Mouse (Mus musculus): Measurements from ENCODE around the gene Oas1d. TPM values are rescaled to one million over a fixed set of nuclear protein-coding genes. Genes with fewer than 3 reads are reported as not detected.

Gene Oas1d
- total and polyA plus RNA-seq, 3 experiments: 0.05 TPM; not detected in 2

DNA sequence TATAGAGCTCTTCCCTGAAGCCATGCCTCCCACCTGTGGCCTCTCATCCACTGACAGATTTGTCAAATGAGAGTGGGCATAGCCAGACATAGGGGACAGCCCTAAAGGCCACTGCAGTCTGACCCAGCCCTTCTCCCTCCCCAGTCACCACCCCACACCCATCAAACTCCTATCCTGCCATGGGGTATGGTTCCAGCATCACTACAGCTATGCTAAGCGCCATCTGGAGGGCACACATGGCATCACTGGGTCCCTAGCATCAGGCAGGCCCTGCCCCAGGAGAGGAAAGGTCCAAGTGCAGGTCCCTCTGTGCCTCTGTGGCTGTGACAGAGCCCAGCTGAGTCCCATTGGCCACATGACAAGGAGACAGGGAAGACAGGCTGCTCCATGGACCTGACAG lies 12.7 kb downstream of the Oas1d start:
- Histone ChIP-seq H3K4me1 (ENCODE audit: insufficient read depth, low read depth, low read length) (no peaks in the 10 kb centered on the region), H3K27me3 (ENCODE audit: insufficient read depth, low read length) (no peaks in the 10 kb centered on the region), H3K36me3 (replicated peaks) (no peaks in the 10 kb centered on the region), H3K9me3 (replicated peaks) (no peaks in the 10 kb centered on the region), H3K4me3 (ENCODE audit: low read depth, low read length) (no peak overlapping the region)
- DNase-seq (ENCODE audit: low spot score): no peak
- TF ChIP-seq GATA1 (IDR thresholded peaks at IDR 0.05; ENCODE audit: borderline replicate concordance, low read length) (no peak), CTCF (IDR thresholded peaks at IDR 0.05; ENCODE audit: low read depth, low read length) (no peak)
- no peak for ATAC-seq (ENCODE audit: extremely low read depth, insufficient number of reproducible peaks, low FRiP score, poor library complexity, severe bottlenecking)

DNA sequence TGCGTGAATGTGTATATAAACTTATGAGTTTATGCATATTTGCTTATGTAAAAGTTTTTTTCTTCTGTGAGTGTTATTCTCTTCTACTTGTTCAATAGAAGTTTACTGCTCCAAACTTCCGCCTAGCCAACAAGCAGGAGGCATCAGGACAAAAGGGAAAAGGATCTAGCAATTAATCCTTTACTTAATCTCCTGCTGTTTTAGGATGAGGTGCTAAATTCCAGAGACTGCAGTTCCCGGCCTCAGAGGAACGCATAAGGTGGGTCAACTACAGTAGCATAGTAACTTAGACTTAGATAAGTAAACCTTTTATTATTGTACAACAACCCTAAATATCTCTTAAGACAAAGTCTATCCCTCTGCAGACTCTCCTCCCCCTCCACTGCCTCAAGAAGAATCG lies 19.6 kb downstream of the Oas1d start:
- H3K27me3 ChIP-seq (ENCODE audit: insufficient read depth, low read length): no peaks in the 10 kb centered on the region
- no peak overlapping the region for H3K4me3 ChIP-seq (ENCODE audit: low read depth, low read length)
- TF ChIP-seq TAL1 (conservative IDR thresholded peaks at IDR 0.05; ENCODE audit: low read depth, low read length) (no peak), GATA2 (IDR thresholded peaks at IDR 0.05; ENCODE audit: borderline replicate concordance, low read depth, low read length) (no peak), POLR2AphosphoS5 (IDR thresholded peaks at IDR 0.05; ENCODE audit: insufficient replicate concordance, low read depth, low read length) (no peak), CTCF (IDR thresholded peaks at IDR 0.05; ENCODE audit: low read depth, low read length) (no peak)
- no peaks in the 10 kb centered on the region for H3K4me1 ChIP-seq (ENCODE audit: insufficient read depth, low read depth, low read length)
- ATAC-seq (ENCODE audit: extremely low read depth, insufficient number of reproducible peaks, low FRiP score, poor library complexity, severe bottlenecking): no peak
- no peaks in the 10 kb centered on the region for H3K9me3 ChIP-seq (replicated peaks)
- no peak for DNase-seq (ENCODE audit: low spot score)
- no peaks in the 10 kb centered on the region for H3K36me3 ChIP-seq (replicated peaks)

GRCm38 (mm10) chr5:120937841-120938240 lies 23.5 kb downstream of the Oas1d start:
- no peak for ATAC-seq (ENCODE audit: extremely low read depth, insufficient number of reproducible peaks, low FRiP score, poor library complexity, severe bottlenecking)
- no peaks in the 10 kb centered on the region for H3K4me1 ChIP-seq (ENCODE audit: insufficient read depth, low read depth, low read length)
- H3K27me3 ChIP-seq (ENCODE audit: insufficient read depth, low read length): no peaks in the 10 kb centered on the region
- no peaks in the 10 kb centered on the region for H3K36me3 ChIP-seq (replicated peaks)
- no peaks in the 10 kb centered on the region for H3K9me3 ChIP-seq (replicated peaks)
- no peak for DNase-seq (ENCODE audit: low spot score)
- no peak overlapping the region for H3K4me3 ChIP-seq (ENCODE audit: low read depth, low read length)
- TF ChIP-seq POLR2AphosphoS5 (IDR thresholded peaks at IDR 0.05; ENCODE audit: insufficient replicate concordance, low read depth, low read length) (no peak), GATA2 (IDR thresholded peaks at IDR 0.05; ENCODE audit: borderline replicate concordance, low read depth, low read length) (no peak), GATA1 (IDR thresholded peaks at IDR 0.05; ENCODE audit: borderline replicate concordance, low read length) (no peak), CTCF (IDR thresholded peaks at IDR 0.05; ENCODE audit: low read depth, low read length) (no peak), TAL1 (conservative IDR thresholded peaks at IDR 0.05; ENCODE audit: low read depth, low read length) (no peak)

DNA sequence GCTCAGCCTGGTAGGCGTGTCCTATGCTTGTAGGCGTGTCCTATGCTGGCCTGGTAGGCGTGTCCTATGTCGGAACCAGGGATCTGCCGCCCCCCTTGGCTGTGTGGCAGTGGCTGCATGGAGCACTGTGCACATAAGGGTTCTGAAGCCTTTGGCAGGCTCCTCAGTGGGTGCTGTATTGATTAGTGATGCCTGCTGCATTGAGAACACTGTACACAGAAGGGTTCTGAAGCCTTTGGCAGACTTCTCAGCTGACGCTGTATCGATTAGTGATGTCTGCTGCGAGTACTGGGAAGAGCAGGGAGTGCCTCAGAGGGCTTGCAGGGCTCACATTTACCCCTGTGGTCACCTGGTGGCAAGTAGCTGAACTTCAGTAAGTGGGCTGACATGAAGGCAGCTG lies 24.2 kb downstream of the Oas1d start:
- ATAC-seq (ENCODE audit: extremely low read depth, insufficient number of reproducible peaks, low FRiP score, poor library complexity, severe bottlenecking) (no peak), DNase-seq (ENCODE audit: low spot score) (no peak)
- Histone ChIP-seq H3K9me3 (replicated peaks) (no peaks in the 10 kb centered on the region), H3K4me3 (ENCODE audit: low read depth, low read length) (no peak overlapping the region), H3K36me3 (replicated peaks) (no peaks in the 10 kb centered on the region), H3K4me1 (ENCODE audit: insufficient read depth, low read depth, low read length) (no peaks in the 10 kb centered on the region), H3K27me3 (ENCODE audit: insufficient read depth, low read length) (no peaks in the 10 kb centered on the region)
- TF ChIP-seq GATA2 (IDR thresholded peaks at IDR 0.05; ENCODE audit: borderline replicate concordance, low read depth, low read length): no peak
- no peak for TF ChIP-seq CTCF (IDR thresholded peaks at IDR 0.05; ENCODE audit: low read depth, low read length)
- TF ChIP-seq GATA1 (IDR thresholded peaks at IDR 0.05; ENCODE audit: borderline replicate concordance, low read length): no peak
- no peak for TF ChIP-seq POLR2AphosphoS5 (IDR thresholded peaks at IDR 0.05; ENCODE audit: insufficient replicate concordance, low read depth, low read length)
- no peak for TF ChIP-seq TAL1 (conservative IDR thresholded peaks at IDR 0.05; ENCODE audit: low read depth, low read length)

DNA sequence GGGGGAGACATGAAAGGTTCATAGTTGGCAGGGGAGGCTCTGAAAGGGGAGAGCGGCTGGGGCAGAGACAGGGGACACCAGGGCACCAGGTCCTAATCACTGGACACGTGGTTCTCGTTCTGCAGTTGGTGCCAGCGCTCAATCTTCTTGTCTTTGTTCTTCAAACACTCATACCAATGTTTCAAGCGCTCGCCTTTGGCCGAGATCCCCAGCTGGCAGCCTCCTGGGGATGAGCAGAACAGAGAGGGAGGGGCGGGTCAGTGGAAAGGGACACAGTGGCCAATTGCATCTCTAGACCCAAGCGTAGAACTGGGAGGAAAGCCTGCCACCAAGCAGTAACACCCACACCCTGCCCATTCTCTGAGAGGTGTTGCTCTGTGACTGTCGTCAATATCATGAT lies 27.7 kb downstream of the Oas1d start:
- no peaks in the 10 kb centered on the region for H3K27me3 ChIP-seq (ENCODE audit: insufficient read depth, low read length)
- no peak for ATAC-seq (ENCODE audit: extremely low read depth, insufficient number of reproducible peaks, low FRiP score, poor library complexity, severe bottlenecking)
- TF ChIP-seq GATA1 (IDR thresholded peaks at IDR 0.05; ENCODE audit: borderline replicate concordance, low read length): no peak
- no peak for TF ChIP-seq POLR2AphosphoS5 (IDR thresholded peaks at IDR 0.05; ENCODE audit: insufficient replicate concordance, low read depth, low read length)
- TF ChIP-seq TAL1 (conservative IDR thresholded peaks at IDR 0.05; ENCODE audit: low read depth, low read length): no peak
- TF ChIP-seq CTCF (IDR thresholded peaks at IDR 0.05; ENCODE audit: low read depth, low read length): no peak
- TF ChIP-seq GATA2 (IDR thresholded peaks at IDR 0.05; ENCODE audit: borderline replicate concordance, low read depth, low read length): no peak

DNA sequence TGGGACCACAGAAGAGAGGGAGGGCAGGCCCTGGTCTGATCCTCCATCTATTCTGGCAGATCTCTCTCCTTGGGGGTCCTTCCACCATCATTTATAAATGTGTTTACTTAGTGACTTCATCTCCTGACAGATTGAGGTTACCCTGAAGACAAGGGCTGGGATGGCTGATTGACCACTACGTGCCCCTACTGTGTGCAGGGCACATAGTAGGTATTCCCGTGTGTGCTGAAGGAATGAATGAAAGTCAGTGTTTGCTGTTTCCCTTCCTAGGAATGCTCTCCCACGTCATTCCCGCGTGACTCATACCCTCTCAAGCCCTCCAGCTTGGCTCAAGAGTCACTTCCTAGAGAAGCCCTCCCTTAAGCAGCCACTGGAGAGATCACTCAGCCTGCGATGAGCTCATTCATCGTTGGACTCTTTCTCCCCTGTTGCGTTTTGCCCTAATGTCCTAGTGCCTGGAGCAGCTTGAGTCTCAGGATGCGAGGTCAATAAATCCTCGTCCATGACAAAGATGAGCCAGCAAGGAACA lies 38.0 kb downstream of the Oas1d start:
- H3K4me3 ChIP-seq (ENCODE audit: low read depth, low read length): no peak overlapping the region
- TF ChIP-seq TAL1 (conservative IDR thresholded peaks at IDR 0.05; ENCODE audit: low read depth, low read length): no peak
- TF ChIP-seq CTCF (IDR thresholded peaks at IDR 0.05; ENCODE audit: low read depth, low read length): no peak
- no peak for TF ChIP-seq GATA1 (IDR thresholded peaks at IDR 0.05; ENCODE audit: borderline replicate concordance, low read length)
- TF ChIP-seq POLR2AphosphoS5 (IDR thresholded peaks at IDR 0.05; ENCODE audit: insufficient replicate concordance, low read depth, low read length): no peak
- no peak for TF ChIP-seq GATA2 (IDR thresholded peaks at IDR 0.05; ENCODE audit: borderline replicate concordance, low read depth, low read length)
- ATAC-seq (ENCODE audit: extremely low read depth, insufficient number of reproducible peaks, low FRiP score, poor library complexity, severe bottlenecking) (no peak), DNase-seq (ENCODE audit: low spot score) (no peak)
- no peaks in the 10 kb centered on the region for H3K36me3 ChIP-seq (replicated peaks)
- no peaks in the 10 kb centered on the region for H3K9me3 ChIP-seq (replicated peaks)
- H3K4me1 ChIP-seq (ENCODE audit: insufficient read depth, low read depth, low read length): no peaks in the 10 kb centered on the region
- H3K27me3 ChIP-seq (ENCODE audit: insufficient read depth, low read length): peaks cover 4% of the 10 kb centered on the region; the same call in 1 of the 2 replicates

More for the DNA sequence above, 27.7 kb downstream of the Oas1d start:
- no peak for DNase-seq (ENCODE audit: low spot score)
- Histone ChIP-seq H3K4me1 (ENCODE audit: insufficient read depth, low read depth, low read length) (no peaks in the 10 kb centered on the region), H3K4me3 (ENCODE audit: low read depth, low read length) (no peak overlapping the region), H3K36me3 (replicated peaks) (no peaks in the 10 kb centered on the region), H3K9me3 (replicated peaks) (no peaks in the 10 kb centered on the region)

Data from G1E (cell line).